Mouse (Mus musculus): ENCODE data around the gene Spint2.

Gene Spint2

GRCm38 (mm10) chr7:29237596-29237995 is 44.1 kb downstream of the Spint2 start:
- DNase-seq = peak in 1 of 2 experiments; percentile 39

- no peak for DNase-seq
These were observed 45.1 kb downstream of the Spint2 start for GRCm38 (mm10) chr7:29236593-29236992.

GRCm38 (mm10) chr7:29234661-29235060 is 47.1 kb downstream of the Spint2 start:
- DNase-seq = no peak

- no peak for DNase-seq
These were observed 48.0 kb downstream of the Spint2 start for GRCm38 (mm10) chr7:29233745-29234144.

GRCm38 (mm10) chr7:29232247-29233013 is 49.3 kb downstream of the Spint2 start, which contains the start of gene Kcnk6:
Kcnk6 (minus strand) TSS chr7:29232515.
- DNase-seq = no peak

GRCm38 (mm10) chr7:29231517-29231916 is 50.2 kb downstream of the Spint2 start:
- DNase-seq = no peak

GRCm38 (mm10) chr7:29230560-29230959 is 51.2 kb downstream of the Spint2 start:
- DNase-seq = no peak

- DNase-seq = no peak
These were observed 53.5 kb downstream of the Spint2 start for GRCm38 (mm10) chr7:29228202-29228601.

GRCm38 (mm10) chr7:29225520-29225919 is 56.2 kb downstream of the Spint2 start:
- no peak for DNase-seq

- DNase-seq = no peak
These were observed 56.8 kb downstream of the Spint2 start for GRCm38 (mm10) chr7:29224756-29225394.

- DNase-seq = peak in 1 of 2 experiments; percentile 25
These were observed 66.9 kb downstream of the Spint2 start for GRCm38 (mm10) chr7:29214846-29215245.

- DNase-seq = no peak
These were observed 67.5 kb downstream of the Spint2 start for GRCm38 (mm10) chr7:29214236-29214635.

GRCm38 (mm10) chr7:29213675-29214082 is 68.0 kb downstream of the Spint2 start, which contains the start of gene Catsperg1:
Catsperg1 (minus strand) TSS chr7:29214035.
- peak; percentile 73 to 76 for DNase-seq

GRCm38 (mm10) chr7:29212775-29213560 is 68.7 kb downstream of the Spint2 start:
- peak in 1 of 2 experiments; percentile 12 for DNase-seq

GRCm38 (mm10) chr7:29212199-29212765 is 69.4 kb downstream of the Spint2 start:
- DNase-seq = peak in 1 of 2 experiments; percentile 39

- peak; percentile 54 to 56 for DNase-seq
These were observed 70.1 kb downstream of the Spint2 start for GRCm38 (mm10) chr7:29211415-29212198.

GRCm38 (mm10) chr7:29211013-29211412 is 70.7 kb downstream of the Spint2 start:
- DNase-seq = peak in 1 of 2 experiments; percentile 31

All from cerebellum, postnatal 14 days (tissue).